Mouse (Mus musculus) liver, adult 2 months (tissue): Measurements from ENCODE around the gene Gm49318.

Experiments used
- CTCF ChIP-seq: fragments of 200-500 bp; IDR thresholded peaks from 2 replicates; pipeline ENCODE4 v1.5.1; 2011; ENCODE audit warnings: low read depth, low read length, control low read depth
- POLR2A ChIP-seq: fragments of 200-500 bp; IDR thresholded peaks from 2 replicates; pipeline ENCODE4 v1.6.1; 2011; ENCODE audit warnings: low read length, control low read depth; ENCODE audit not compliant: insufficient read depth; ENCODE audit errors: extremely low read depth

GRCm38 (mm10) chr9:22012731-22013130 lies 58.3 kb downstream of the Gm49318 start:
- TF ChIP-seq CTCF (no peak), POLR2A (no peak)
